Mouse (Mus musculus) stomach, embryonic 14.5 days (tissue): ENCODE results near the gene Gm21972. TPM values are rescaled to one million over a fixed set of nuclear protein-coding genes. Genes with fewer than 3 reads are reported as not detected.

Experiments used
- polyA plus RNA-seq: library from polyadenylated mRNA; unstranded; fragments of >200 nt; fragmentation: Nextera tagmentation; extraction: Ambion mirVana; gene quantifications from 2 replicates; pipeline ENCODE4 v1.2.1, GENCODE M21; 2014

The Gm21972 gene
- polyA plus RNA-seq, 1 experiment from 2014 or later = not detected

Other genes with a start within 250 kb of the Gm21972 start
- 137 and 147 TPM in 2 replicates for gene Itm2c, start 239.4 kb upstream of the Gm21972 start, polyA plus RNA-seq
- gene 4933407L21Rik, start 205.2 kb upstream of the Gm21972 start, polyA plus RNA-seq = 0.13 and 0.49 TPM in 2 replicates
- gene Gpr55, start 172.6 kb upstream of the Gm21972 start, polyA plus RNA-seq = not detected in 2 replicates
- not detected in 2 replicates for gene Spata3, start 116.8 kb upstream of the Gm21972 start, polyA plus RNA-seq
- 2.9 and 3.1 TPM in 2 replicates for gene 2810459M11Rik, start 87.8 kb upstream of the Gm21972 start, polyA plus RNA-seq
- gene Psmd1, start 69.2 kb upstream of the Gm21972 start, polyA plus RNA-seq = 154 and 160 TPM in 2 replicates
- gene Htr2b, start 21.7 kb upstream of the Gm21972 start, polyA plus RNA-seq = 0.70 and 1.00 TPM in 2 replicates
- 22.7 and 30.1 TPM in 2 replicates for gene Armc9, start 21.1 kb downstream of the Gm21972 start, polyA plus RNA-seq
- 6.7 and 7.3 TPM in 2 replicates for gene B3gnt7, start 169.2 kb downstream of the Gm21972 start, polyA plus RNA-seq
- 335 and 360 TPM in 2 replicates for gene Ncl, start 225.8 kb downstream of the Gm21972 start, polyA plus RNA-seq